Mouse (Mus musculus) hindbrain, embryonic 15.5 days (tissue): Measurements from ENCODE around the gene Sox10. TPM values are rescaled to one million over a fixed set of nuclear protein-coding genes. Genes with fewer than 3 reads are reported as not detected.

Source experiments
- ATAC-seq: fragments of 200-750 bp; cut with Nextera tagmentation; 2 replicates; pipeline ENCODE4 v1.8.0; 2017; ENCODE audit warnings: low read depth, moderate number of reproducible peaks, moderate TSS enrichment; ENCODE audit not compliant: low FRiP score
- H3K27ac ChIP-seq: fragments of 300-500 bp; sonication (generic); replicated peaks from 2 replicates; pipeline ENCODE4 v1.5.1; 2015; ENCODE audit warnings: mild to moderate bottlenecking, inconsistent platforms
- H3K27me3 ChIP-seq: fragments of 300-500 bp; sonication (generic); 2 replicates; pipeline ENCODE4 v1.6.1; 2015; ENCODE audit warnings: control low read depth, inconsistent platforms
- H3K36me3 ChIP-seq: fragments of 300-500 bp; sonication (generic); 2 replicates; pipeline ENCODE4 v1.6.1; 2015; ENCODE audit warnings: control low read depth, inconsistent platforms
- H3K4me1 ChIP-seq: fragments of 300-500 bp; sonication (generic); replicated peaks from 2 replicates; pipeline ENCODE4 v1.6.1; 2015; ENCODE audit warnings: control low read depth, inconsistent platforms
- H3K4me2 ChIP-seq: fragments of 300-500 bp; sonication (generic); 2 replicates; pipeline ENCODE4 v1.6.1; 2015; ENCODE audit warnings: moderate library complexity, mild to moderate bottlenecking, inconsistent platforms
- H3K4me3 ChIP-seq: fragments of 300-500 bp; sonication (generic); 2 replicates; pipeline ENCODE4 v1.5.1; 2015; ENCODE audit warnings: mild to moderate bottlenecking, inconsistent platforms
- H3K9ac ChIP-seq: fragments of 300-500 bp; sonication (generic); 2 replicates; pipeline ENCODE4 v1.6.1; 2015; ENCODE audit warnings: inconsistent platforms
- H3K9me3 ChIP-seq: fragments of 300-500 bp; sonication (generic); 2 replicates; pipeline ENCODE4 v1.6.1; 2016; ENCODE audit warnings: control low read depth, inconsistent platforms
- WGBS: fragments of 180-500 bp; shearing (Covaris S2); methylation state at CpG from one replicate; pipeline ENCODE4 v1.1.7; 2015; 5-methylcytosine and 5-hydroxymethylcytosine counted together
- polyA plus RNA-seq: library from polyadenylated mRNA; unstranded; fragments of >200 nt; fragmentation: Nextera tagmentation; extraction: Ambion mirVana; gene quantifications from 2 replicates; pipeline ENCODE4 v1.2.1, GENCODE M21; 2015

Gene Sox10
- polyA plus RNA-seq, 1 experiment from 2014 or later, result 8.2 TPM

- no peaks in the 10 kb centered on the region for H3K36me3 ChIP-seq
- peak overlapping the region; percentile 34 for H3K4me2 ChIP-seq
- WGBS, result 17% methylated on average over 27 of the region's 27 CpGs
- H3K9me3 ChIP-seq, result no peaks in the 10 kb centered on the region
- H3K4me1 ChIP-seq, result peaks cover 22% of the 10 kb centered on the region
- no peaks in the 10 kb centered on the region for H3K27me3 ChIP-seq
- peak overlapping the region; percentile 85 for H3K27ac ChIP-seq
- ATAC-seq, result peak; percentile 86
- H3K9ac ChIP-seq, result no peak overlapping the region
- H3K4me3 ChIP-seq, result no peak overlapping the region
These were observed 28.1 kb upstream of the Sox10 start for GRCm38 (mm10) chr15:79192885-79193845.

GRCm38 (mm10) chr15:79192450-79192849 lies 27.4 kb upstream of the Sox10 start:
- no peak overlapping the region for H3K9ac ChIP-seq
- no peaks in the 10 kb centered on the region for H3K9me3 ChIP-seq
- H3K4me1 ChIP-seq, result peaks cover 22% of the 10 kb centered on the region
- no peaks in the 10 kb centered on the region for H3K36me3 ChIP-seq
- peak overlapping the region; percentile 85 for H3K27ac ChIP-seq
- no peaks in the 10 kb centered on the region for H3K27me3 ChIP-seq
- H3K4me3 ChIP-seq, result no peak overlapping the region
- H3K4me2 ChIP-seq, result peak overlapping the region; percentile 34; the same call in 1 of the 2 replicates
- 73% methylated on average over 6 of the region's 6 CpGs for WGBS
- peak; percentile 16; the same call in 1 of the 2 replicates for ATAC-seq

- no peak overlapping the region for H3K4me3 ChIP-seq
- no peaks in the 10 kb centered on the region for H3K9me3 ChIP-seq
- no peaks in the 10 kb centered on the region for H3K36me3 ChIP-seq
- H3K4me1 ChIP-seq, result peaks cover 22% of the 10 kb centered on the region
- WGBS, result 97% methylated on average over 2 of the region's 2 CpGs
- ATAC-seq, result no peak
- H3K27ac ChIP-seq, result no peak overlapping the region
- H3K27me3 ChIP-seq, result no peaks in the 10 kb centered on the region
- no peak overlapping the region for H3K4me2 ChIP-seq
- no peak overlapping the region for H3K9ac ChIP-seq
These were observed 26.4 kb upstream of the Sox10 start for GRCm38 (mm10) chr15:79191426-79191825.

- Histone ChIP-seq H3K27ac (no peak overlapping the region), H3K27me3 (no peaks in the 10 kb centered on the region), H3K9me3 (no peaks in the 10 kb centered on the region), H3K4me2 (no peak overlapping the region), H3K9ac (no peak overlapping the region), H3K4me1 (peaks cover 7% of the 10 kb centered on the region), H3K36me3 (no peaks in the 10 kb centered on the region), H3K4me3 (no peak overlapping the region)
- no peak for ATAC-seq
- WGBS, result 92% methylated on average over 8 of the region's 8 CpGs
These were observed 22.8 kb upstream of the Sox10 start for GRCm38 (mm10) chr15:79187819-79188218.

- Histone ChIP-seq H3K4me2 (no peak overlapping the region), H3K27me3 (no peaks in the 10 kb centered on the region), H3K4me3 (no peak overlapping the region), H3K27ac (no peak overlapping the region), H3K36me3 (no peaks in the 10 kb centered on the region), H3K9ac (no peak overlapping the region), H3K9me3 (no peaks in the 10 kb centered on the region), H3K4me1 (no peaks in the 10 kb centered on the region)
- 76% methylated on average over 10 of the region's 10 CpGs for WGBS
- ATAC-seq, result no peak
These were observed 20.2 kb upstream of the Sox10 start for GRCm38 (mm10) chr15:79185213-79185612.

GRCm38 (mm10) chr15:79176905-79177304 lies 11.9 kb upstream of the Sox10 start:
- Histone ChIP-seq H3K4me2 (no peak overlapping the region), H3K27ac (no peak overlapping the region), H3K4me1 (no peaks in the 10 kb centered on the region), H3K9ac (no peak overlapping the region), H3K36me3 (no peaks in the 10 kb centered on the region), H3K27me3 (no peaks in the 10 kb centered on the region), H3K9me3 (no peaks in the 10 kb centered on the region), H3K4me3 (no peak overlapping the region)
- 57% methylated on average over 6 of the region's 6 CpGs for WGBS
- no peak for ATAC-seq

- H3K27ac ChIP-seq, result no peak overlapping the region
- 0 out of 2 replicates have a peak, but pooled peaks have one; percentile 42 for ATAC-seq
- no peak overlapping the region for H3K9ac ChIP-seq
These were observed 1.7 kb upstream of the Sox10 start for GRCm38 (mm10) chr15:79166712-79167111.

GRCm38 (mm10) chr15:79164251-79164650 lies 789 bp downstream of the Sox10 start:
- Histone ChIP-seq H3K27ac (no peak overlapping the region), H3K4me1 (peaks cover 11% of the 10 kb centered on the region; the same call in 1 of the 2 replicates), H3K27me3 (peaks cover 43% of the 10 kb centered on the region), H3K9ac (no peak overlapping the region), H3K4me2 (no peak overlapping the region), H3K9me3 (no peaks in the 10 kb centered on the region), H3K4me3 (peak overlapping the region; percentile 22), H3K36me3 (no peaks in the 10 kb centered on the region)
- WGBS, result 4% methylated on average over 11 of the region's 15 CpGs
- no peak for ATAC-seq

More at GRCm38 (mm10) chr15:79166712-79167111, 1.7 kb upstream of the Sox10 start:
- Histone ChIP-seq H3K4me2 (no peak overlapping the region), H3K27me3 (peaks cover 39% of the 10 kb centered on the region), H3K9me3 (no peaks in the 10 kb centered on the region), H3K4me3 (no peak overlapping the region), H3K36me3 (no peaks in the 10 kb centered on the region), H3K4me1 (peaks cover 11% of the 10 kb centered on the region; the same call in 1 of the 2 replicates)
- WGBS, result 49% methylated on average over 8 of the region's 8 CpGs

- Histone ChIP-seq H3K9me3 (no peaks in the 10 kb centered on the region), H3K27ac (no peak overlapping the region), H3K27me3 (peaks cover 43% of the 10 kb centered on the region), H3K4me2 (no peak overlapping the region; the same call in 1 of the 2 replicates), H3K9ac (no peak overlapping the region), H3K4me1 (peaks cover 11% of the 10 kb centered on the region; the same call in 1 of the 2 replicates), H3K36me3 (no peaks in the 10 kb centered on the region), H3K4me3 (peak overlapping the region; percentile 22)
- WGBS, result 46% methylated on average over 14 of the region's 14 CpGs
- no peak for ATAC-seq
These were observed 2.2 kb downstream of the Sox10 start for GRCm38 (mm10) chr15:79162822-79163221.

GRCm38 (mm10) chr15:79162301-79162700 lies 2.7 kb downstream of the Sox10 start:
- H3K4me2 ChIP-seq, result peak overlapping the region; percentile 6; the same call in 1 of the 2 replicates
- WGBS, result 76% methylated on average over 7 of the region's 7 CpGs
- no peaks in the 10 kb centered on the region for H3K36me3 ChIP-seq
- no peak overlapping the region for H3K9ac ChIP-seq
- no peak for ATAC-seq
- H3K27me3 ChIP-seq, result peaks cover 43% of the 10 kb centered on the region
- H3K4me3 ChIP-seq, result peak overlapping the region; percentile 22
- no peaks in the 10 kb centered on the region for H3K9me3 ChIP-seq
- H3K27ac ChIP-seq, result no peak overlapping the region
- H3K4me1 ChIP-seq, result peaks cover 11% of the 10 kb centered on the region; the same call in 1 of the 2 replicates

- no peak overlapping the region for H3K4me2 ChIP-seq
- no peak overlapping the region for H3K4me3 ChIP-seq
- peaks cover 15% of the 10 kb centered on the region; the same call in 1 of the 2 replicates for H3K36me3 ChIP-seq
- peaks cover 10% of the 10 kb centered on the region for H3K4me1 ChIP-seq
- no peak overlapping the region for H3K27ac ChIP-seq
- ATAC-seq, result no peak
- 30% methylated on average over 3 of the region's 3 CpGs for WGBS
- H3K9ac ChIP-seq, result no peak overlapping the region
- H3K9me3 ChIP-seq, result no peaks in the 10 kb centered on the region
- no peaks in the 10 kb centered on the region for H3K27me3 ChIP-seq
These were observed 9.5 kb downstream of the Sox10 start for GRCm38 (mm10) chr15:79155572-79155971.

- H3K36me3 ChIP-seq, result peaks cover 30% of the 10 kb centered on the region; the same call in 1 of the 2 replicates
- 51% methylated on average over 6 of the region's 6 CpGs for WGBS
- H3K27ac ChIP-seq, result peak overlapping the region; percentile 66
- no peak overlapping the region for H3K4me2 ChIP-seq
- ATAC-seq, result no peak
- no peaks in the 10 kb centered on the region for H3K27me3 ChIP-seq
- H3K9me3 ChIP-seq, result no peaks in the 10 kb centered on the region
- H3K4me1 ChIP-seq, result peaks cover 10% of the 10 kb centered on the region
- no peak overlapping the region for H3K4me3 ChIP-seq
- no peak overlapping the region for H3K9ac ChIP-seq
These were observed 12.3 kb downstream of the Sox10 start for GRCm38 (mm10) chr15:79152709-79153108.
